Mouse (Mus musculus) frontal cortex, postnatal 36 days (tissue): ENCODE data around the gene Rapgef5.

Source experiments
- DNase-seq, 2 experiments: peaks; one replicate each; pipeline ENCODE4 v3.0.0; 2022; ENCODE audit warnings: low spot score in 2 of 2

The Rapgef5 gene

GRCm38 (mm10) chr12:117531106-117531505 lies 14.8 kb downstream of the Rapgef5 start:
- peak in 1 of 2 experiments; percentile 58 for DNase-seq

GRCm38 (mm10) chr12:117533176-117534086 lies 17.2 kb downstream of the Rapgef5 start:
- peak in 1 of 2 experiments; percentile 56 for DNase-seq

GRCm38 (mm10) chr12:117534087-117534751 lies 17.9 kb downstream of the Rapgef5 start:
- DNase-seq = peak; percentile 64 to 65

GRCm38 (mm10) chr12:117540352-117540751 lies 24.1 kb downstream of the Rapgef5 start:
- DNase-seq = no peak

- no peak for DNase-seq
Observed at GRCm38 (mm10) chr12:117545277-117545676, 29.0 kb downstream of the Rapgef5 start.

- no peak for DNase-seq
Observed at GRCm38 (mm10) chr12:117553353-117553752, 37.1 kb downstream of the Rapgef5 start.

GRCm38 (mm10) chr12:117554612-117555063 lies 38.4 kb downstream of the Rapgef5 start:
- no peak for DNase-seq

- no peak for DNase-seq
Observed at GRCm38 (mm10) chr12:117560450-117560849, 44.2 kb downstream of the Rapgef5 start.

- DNase-seq = peak in 1 of 2 experiments; percentile 29
Observed at GRCm38 (mm10) chr12:117561411-117562059, 45.3 kb downstream of the Rapgef5 start.

GRCm38 (mm10) chr12:117562085-117562484 lies 45.8 kb downstream of the Rapgef5 start:
- no peak for DNase-seq

GRCm38 (mm10) chr12:117563859-117564258 lies 47.6 kb downstream of the Rapgef5 start:
- no peak for DNase-seq

- no peak for DNase-seq
Observed at GRCm38 (mm10) chr12:117566298-117566697, 50.0 kb downstream of the Rapgef5 start.

GRCm38 (mm10) chr12:117569671-117570070 lies 53.4 kb downstream of the Rapgef5 start:
- no peak for DNase-seq

- DNase-seq = peak in 1 of 2 experiments; percentile 44
Observed at GRCm38 (mm10) chr12:117584256-117584655, 68.0 kb downstream of the Rapgef5 start.

GRCm38 (mm10) chr12:117585390-117585789 lies 69.1 kb downstream of the Rapgef5 start:
- DNase-seq = no peak

- peak; percentile 63 to 69 for DNase-seq
Observed at GRCm38 (mm10) chr12:117586124-117586523, 69.8 kb downstream of the Rapgef5 start.

GRCm38 (mm10) chr12:117589186-117589585 lies 72.9 kb downstream of the Rapgef5 start:
- no peak for DNase-seq

GRCm38 (mm10) chr12:117592019-117592418 lies 75.7 kb downstream of the Rapgef5 start:
- no peak for DNase-seq

GRCm38 (mm10) chr12:117592583-117592982 lies 76.3 kb downstream of the Rapgef5 start:
- DNase-seq = no peak

- DNase-seq = no peak
Observed at GRCm38 (mm10) chr12:117595179-117595578, 78.9 kb downstream of the Rapgef5 start.

GRCm38 (mm10) chr12:117598190-117598589 lies 81.9 kb downstream of the Rapgef5 start:
- DNase-seq = no peak

- DNase-seq = no peak
Observed at GRCm38 (mm10) chr12:117605966-117606365, 89.7 kb downstream of the Rapgef5 start.
